Mouse (Mus musculus) skeletal muscle tissue, adult 2 months (tissue): ENCODE data around the gene Psmb4.
"Not testable (repeated sequence)": the region's sequence is repeated elsewhere in the genome, so short reads cannot be mapped to it uniquely, and the experiment has no call there.

Source experiments
- DNase-seq: peaks from one replicate; pipeline ENCODE4 v3.0.0-alpha.2; 2012; ENCODE audit warnings: low read depth, low spot score

Psmb4 gene

DNA sequence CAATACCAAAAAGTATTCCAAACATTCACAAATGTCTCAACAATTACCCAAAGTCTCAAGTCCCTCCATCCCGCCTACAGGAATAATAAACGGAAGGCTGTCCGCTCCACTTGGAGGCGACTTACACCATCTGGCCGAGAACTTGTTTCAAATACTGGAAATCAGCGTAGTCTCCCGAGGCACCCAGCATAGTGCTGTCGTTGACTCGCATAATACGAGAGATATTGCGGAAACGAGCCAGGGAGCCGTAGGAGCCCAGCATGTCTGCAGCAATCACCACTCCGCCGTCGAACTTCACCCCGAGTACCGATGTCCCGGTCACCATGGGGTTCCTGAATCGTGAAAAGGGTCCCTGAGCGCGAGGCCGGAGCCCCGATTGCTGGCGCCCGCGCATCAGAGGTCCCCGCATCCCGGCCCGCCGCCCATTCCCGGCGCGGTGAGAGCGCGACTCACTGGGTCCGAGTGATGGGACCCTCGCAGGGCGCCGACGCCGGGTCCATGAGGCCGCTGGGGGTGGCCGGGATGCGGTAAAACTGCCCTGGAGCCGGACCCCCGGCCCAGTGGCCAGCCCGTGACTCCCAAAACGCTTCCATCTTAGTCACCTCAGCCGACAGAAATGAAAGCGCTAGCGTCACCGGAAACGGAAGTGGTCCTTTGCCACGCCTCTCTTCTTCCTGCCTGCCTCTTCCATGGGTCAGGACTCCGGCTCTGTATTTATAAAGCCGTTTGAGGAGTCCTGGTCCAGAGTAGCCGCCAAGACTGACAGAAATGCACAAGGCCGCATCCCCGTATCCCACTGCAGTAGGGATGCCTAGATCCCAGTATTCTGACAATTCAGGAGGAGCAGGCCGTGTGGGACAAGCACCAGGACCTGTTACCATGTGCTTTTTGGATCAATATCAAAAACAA is at the start of gene Psmb4:
Psmb4 (minus strand) TSS at position 646 of the 909 bp plus-strand sequence.
- DNase-seq: peak; percentile 84

DNA sequence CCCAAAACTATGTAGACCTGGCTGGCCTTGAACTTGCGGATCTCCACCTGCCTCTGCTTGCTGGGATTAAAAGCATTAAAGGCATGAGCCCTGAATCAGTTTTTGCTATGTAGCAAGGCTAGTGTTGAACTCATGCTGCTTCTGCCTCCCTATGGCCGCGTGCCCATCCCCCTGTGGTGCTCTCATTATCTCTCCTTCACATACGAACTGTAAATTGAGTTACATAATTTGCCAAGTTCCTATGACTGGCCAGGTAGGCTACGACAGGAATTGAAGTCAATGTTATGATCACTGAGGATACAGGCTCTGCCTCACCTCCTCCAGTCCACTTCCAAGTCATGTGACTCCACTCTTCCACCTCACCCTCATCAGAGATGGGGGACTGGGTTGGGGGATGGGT is 49.4 kb upstream of the Psmb4 start:
- not testable (repeated sequence) for DNase-seq

DNA sequence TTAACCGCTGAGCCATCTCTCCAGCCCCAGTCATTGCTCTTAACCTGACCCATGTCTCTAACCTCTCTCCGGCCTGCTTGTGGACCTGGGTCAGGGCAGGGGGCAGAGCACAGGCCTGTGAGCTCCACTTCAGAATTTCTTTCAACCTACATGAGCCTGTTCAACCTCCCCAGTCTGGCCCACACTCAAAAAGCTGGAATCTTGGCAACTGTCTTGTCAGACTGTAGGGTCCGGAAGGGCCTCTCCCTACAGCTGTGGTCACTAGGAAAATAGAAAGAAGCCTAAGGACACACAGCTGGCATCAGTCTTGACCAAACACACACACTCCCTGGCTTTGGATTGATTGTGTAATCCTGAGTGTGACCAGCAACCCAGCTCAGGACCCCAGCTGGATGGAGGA is 48.6 kb upstream of the Psmb4 start:
- peak; percentile 60 for DNase-seq

DNA sequence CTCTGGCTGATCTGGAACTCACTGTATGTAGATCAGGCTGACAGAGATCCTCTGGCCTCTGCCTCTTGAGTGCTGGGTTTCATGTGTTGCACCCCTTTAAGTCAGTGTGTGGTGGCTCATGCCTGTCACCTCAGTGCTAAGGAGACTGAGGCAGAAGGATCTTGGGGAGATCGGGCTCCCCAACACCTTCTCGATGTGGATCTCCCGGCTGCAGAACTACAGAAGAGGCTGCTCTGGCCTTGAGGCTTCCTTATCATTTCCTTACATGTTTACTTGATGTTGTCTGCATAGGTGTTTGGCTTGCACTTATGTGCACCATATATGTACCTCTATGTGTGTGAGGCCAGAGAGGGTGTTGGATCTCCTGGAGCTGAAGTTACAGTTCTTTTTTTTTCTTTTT is 47.8 kb upstream of the Psmb4 start:
- not testable (repeated sequence) for DNase-seq

DNA sequence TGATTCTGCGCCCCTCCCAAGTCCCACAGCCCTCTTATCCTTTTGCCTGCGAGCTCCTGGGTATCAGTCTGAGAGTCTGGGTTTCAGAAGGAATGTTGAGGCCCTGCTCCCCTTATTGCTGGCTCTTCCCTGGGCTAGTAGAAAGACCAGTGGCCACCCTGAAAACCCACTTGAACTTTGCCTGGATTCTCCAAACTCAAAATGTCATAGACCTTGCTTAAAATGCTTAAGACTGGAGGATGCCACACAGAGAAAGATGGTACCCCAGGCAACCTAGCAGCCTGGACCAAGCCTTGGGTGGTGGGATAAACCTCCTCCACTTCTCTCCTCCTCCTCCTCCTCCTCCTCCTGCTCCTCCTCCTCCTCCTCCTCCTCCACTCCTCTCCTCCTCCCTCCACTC is 46.8 kb upstream of the Psmb4 start:
- DNase-seq: not testable (repeated sequence)

DNA sequence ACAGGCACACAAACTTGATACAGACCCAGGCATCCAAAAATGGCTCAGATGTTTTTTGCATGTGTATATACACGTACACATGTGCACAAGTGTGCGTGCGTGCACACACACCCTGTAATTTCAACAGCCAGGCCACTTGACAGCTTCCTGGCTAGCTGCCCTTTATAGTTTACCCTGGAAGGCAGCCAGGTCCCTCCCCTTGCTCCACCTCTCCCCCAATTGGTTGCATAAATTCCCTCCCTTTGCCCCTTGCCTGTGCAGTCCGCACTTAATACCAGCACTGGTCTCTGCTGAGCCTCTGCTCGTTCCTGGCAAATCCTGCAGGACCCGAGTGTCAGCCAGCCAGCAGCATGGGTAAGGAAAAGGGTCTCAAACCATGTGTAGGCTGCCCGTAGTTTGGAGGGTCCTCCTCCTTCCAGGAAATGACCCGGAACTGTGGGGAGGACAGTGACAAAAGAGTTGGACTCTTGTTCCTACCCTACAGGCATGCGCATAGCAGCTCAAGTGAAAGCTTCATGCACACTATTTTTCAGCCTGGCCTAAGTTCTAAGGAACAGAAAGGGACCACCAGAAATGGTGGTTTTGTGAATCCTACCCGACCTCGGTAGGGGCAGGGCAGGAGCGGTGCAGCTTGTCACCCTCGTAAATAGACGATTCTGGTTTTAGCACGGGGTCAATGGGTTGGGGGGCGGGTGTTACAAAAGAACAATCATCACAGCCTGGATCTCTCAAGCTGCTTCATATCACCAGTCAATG is 46.2 kb upstream of the Psmb4 start, which contains the start of gene Selenbp1:
Selenbp1 (plus strand) TSS at position 248 of the 756 bp plus-strand sequence.
- peak; percentile 83 for DNase-seq

DNA sequence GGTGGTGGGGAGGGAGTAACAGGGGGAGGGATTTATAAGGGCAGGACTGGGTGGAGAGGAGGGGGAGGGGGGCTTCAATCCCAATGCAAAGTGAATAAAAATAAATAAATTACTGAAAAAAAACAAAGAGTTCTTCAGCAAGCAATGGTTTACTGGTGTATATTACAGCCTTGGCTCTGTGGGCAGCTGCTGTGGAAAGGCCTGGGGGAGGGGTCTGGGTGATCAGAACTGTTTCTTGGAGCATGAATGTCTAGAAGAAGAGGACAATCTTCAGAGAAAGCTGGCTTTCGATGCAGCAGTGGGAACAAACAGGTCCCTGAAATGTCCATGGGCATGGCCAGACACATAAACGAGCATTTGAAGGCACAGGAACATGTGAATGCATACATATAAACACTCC is 45.5 kb upstream of the Psmb4 start:
- not testable (repeated sequence) for DNase-seq

DNA sequence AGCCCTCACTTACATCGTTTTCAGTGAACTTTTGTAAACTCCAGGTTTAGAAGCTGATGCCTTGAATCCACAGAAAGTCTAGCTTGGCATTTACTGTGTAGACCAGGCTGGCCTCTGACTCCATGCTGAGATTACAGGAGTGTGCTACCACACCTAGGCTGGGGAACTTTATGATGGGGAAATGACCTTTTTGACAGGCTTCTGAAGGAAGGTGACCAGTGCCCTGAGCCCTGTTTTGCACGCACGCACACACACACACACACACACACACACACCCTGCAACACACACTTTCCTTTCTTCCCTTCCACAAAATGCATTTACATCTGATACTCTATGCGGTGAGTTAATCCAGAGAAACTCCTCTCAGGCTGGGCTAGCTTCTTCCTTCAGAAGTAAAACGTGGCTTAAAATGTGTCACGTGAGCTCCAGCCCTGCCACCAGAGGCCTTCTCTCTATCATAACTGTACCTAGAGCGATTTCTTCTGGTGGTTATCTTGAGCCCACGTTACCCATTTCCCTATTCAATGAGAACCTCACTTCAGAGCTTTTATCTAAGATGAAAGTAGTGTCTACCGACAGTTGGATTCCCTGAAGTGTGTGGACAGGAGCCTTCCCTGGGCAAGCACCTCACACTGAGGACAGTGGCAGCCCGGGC is 44.8 kb upstream of the Psmb4 start:
- not testable (repeated sequence) for DNase-seq

DNA sequence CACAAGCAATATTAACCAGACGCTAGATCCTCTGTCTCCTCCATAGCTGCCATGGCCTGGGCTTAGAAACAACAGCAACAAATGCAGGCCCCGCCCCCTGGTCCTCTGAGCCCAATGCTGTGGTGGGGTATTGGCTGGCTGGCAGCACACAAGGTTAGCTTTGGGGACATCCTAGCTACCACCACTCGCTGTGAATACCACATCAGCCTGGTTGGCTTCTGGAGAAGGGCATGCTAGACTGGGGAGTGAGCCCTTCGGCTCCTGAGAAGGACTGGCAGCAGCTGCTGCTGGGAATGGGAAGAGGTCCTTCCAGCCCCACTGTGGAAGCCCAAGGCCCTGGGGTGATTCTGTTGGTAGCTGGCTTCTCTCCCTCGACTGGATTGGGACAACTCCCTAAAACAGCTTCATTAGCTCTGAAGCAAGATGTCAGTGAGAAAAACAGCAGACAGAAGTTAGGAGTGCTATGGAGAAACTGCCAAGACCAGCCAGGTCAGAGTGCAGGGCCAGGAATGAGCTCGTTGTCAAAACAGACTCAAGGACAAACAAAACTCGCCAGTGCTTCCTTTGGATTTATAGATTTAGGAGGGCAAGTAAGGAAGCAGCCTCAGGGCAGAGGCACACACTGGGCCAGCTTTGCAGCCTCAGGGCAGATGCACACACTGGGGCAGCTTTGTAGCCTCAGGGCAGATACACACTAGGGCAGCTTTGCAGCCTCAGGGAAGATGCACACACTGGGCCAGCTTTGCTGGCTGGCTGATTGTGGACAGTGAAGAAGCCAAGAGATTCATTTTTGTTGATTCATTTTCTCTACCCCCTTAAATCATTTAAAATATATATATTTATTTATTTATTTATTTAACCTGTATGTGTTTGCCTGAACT is 43.9 kb upstream of the Psmb4 start:
- DNase-seq: not testable (repeated sequence)

DNA sequence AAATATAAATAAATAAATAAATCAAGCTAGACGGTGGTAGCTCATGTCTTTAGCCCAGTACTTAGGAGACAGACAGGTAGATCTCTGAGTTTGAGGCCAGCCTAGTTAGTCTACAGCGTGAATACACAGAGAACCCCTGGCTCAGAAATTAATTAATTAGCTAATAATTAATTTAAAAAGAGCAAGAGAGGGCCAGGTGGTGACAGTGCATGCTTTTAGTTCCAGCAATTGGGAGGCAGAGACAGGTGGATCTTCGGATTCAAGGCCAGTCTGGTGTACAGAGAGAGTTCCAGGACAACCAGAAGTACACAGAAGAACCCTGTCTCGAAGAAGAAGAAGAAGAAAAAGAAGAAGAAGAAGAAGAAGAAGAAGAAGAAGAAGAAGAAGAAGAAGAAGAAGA is 42.2 kb upstream of the Psmb4 start:
- DNase-seq: not testable (repeated sequence)

DNA sequence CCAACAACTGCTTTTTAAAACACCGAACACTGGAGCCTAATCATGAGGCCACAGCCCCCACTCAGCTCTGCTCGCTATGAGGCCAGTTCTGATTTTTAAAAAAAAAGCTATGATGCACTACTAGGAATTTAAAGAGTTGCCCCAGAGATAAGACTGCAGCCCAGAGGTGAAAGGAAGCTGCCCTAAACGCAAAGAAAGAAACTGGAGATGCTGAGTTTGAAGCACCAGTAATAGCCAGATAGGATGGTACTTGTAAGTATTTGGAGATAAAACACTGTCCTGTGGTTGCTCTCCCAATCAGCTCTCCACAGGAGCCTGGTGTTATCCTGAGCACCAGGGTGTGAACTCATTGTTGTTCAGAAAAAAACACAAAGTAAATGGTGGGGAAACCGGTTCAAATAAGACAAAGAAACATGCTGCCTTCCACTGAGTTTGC is 39.6 kb upstream of the Psmb4 start:
- DNase-seq: not testable (repeated sequence)

DNA sequence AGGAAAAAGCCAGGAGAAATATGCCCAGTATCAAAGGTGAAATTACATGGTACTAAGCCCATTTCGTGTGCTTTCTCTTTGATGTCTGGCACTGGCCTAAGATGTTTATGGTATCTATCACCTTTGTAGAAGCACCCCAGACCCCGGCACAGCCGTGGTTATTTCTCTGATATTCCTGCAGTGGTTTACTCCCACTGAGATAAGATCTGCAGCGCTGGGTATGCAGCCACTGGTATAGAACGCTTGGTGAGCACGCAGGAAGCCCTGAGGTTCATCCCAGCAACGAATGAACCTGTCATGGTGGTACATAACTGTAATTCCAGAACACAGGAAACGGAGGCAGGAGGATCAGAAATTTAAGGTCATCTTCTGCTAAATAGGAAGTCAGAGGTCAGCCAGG is 37.9 kb upstream of the Psmb4 start:
- DNase-seq: no peak

DNA sequence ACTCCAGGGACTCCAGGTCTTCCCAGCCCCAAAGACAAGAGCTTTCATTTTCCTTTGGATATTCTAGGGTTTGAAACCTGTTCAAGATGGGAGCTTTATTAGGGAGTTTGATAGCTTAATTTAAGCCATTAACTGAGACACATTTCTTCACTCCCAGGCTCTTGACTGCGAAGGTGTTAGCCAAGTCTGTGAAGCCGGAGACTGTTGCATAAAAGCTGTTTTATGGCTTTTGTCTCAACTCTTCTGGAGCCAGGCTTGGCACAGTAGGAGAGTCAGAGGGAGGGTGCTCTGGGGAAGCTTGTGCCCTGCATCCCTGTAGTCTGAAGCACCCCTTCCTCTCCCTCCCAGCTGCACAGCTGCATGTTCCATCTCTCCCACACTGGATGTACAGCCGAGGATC is 35.6 kb upstream of the Psmb4 start:
- DNase-seq: no peak

DNA sequence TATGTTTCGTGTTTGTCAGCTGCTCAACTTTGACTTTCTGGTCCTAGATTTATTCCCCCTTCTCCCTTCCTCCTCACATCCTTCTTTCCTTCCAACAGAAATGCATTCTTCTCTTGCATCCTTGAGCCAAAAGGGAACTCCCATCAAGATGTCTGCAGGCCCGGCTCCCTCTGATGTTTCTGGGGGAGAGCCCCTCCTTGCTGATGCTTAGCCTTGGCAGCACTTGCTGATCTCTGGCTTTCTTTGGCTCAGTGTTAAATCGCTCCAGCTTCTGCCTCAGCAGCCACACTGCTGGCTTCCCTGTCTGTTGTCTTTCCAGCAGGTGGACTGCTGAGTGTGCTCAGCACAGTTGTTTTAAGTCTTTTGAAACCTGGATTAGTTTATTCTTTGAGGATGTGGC is 34.3 kb upstream of the Psmb4 start:
- no peak for DNase-seq

DNA sequence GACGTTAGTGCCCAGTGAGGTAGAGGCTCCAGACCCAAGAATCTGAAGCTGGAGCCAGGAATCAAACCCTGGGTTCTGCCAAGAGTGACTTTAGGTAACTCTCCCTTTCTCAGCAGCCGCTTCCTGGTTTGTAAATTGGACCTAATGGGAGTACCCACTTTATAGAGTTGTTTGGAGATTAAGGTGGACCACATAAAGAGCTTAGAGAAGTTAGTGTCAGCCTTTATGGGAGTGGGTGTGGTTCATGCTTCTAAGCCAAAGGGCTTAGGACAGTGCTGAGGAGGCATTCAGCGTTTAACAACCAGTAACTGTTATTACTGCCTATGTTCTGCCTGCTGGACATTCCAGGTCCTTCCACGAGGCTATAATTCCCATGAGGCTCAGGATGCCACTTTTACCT is 32.1 kb upstream of the Psmb4 start:
- DNase-seq: no peak

DNA sequence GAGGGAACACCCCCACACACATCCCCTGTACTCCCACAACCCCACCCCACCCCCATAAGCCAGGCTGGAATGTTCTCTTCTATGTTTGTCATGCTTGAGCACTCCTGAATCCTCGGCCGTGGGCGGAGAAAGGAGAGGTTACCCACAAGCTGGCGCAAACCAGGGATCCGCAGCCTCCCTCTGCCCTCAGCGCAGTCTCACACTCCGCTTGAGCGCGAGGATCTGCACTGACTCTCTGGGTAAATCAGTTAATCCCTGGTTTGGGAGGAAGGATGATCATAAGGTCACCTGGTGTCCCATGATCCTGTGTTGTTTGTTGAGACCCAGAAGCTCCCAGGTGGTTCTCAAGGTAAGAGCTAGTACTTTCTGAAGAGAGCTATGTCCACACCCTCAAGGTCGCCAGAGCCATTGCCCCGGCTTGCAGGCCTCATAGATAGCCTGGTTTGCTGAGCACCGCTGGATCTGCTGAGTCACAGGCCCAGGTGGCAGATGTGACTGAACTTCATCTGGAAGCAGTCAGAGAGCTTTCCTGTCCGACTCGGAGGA is 31.1 kb upstream of the Psmb4 start:
- DNase-seq: no peak

DNA sequence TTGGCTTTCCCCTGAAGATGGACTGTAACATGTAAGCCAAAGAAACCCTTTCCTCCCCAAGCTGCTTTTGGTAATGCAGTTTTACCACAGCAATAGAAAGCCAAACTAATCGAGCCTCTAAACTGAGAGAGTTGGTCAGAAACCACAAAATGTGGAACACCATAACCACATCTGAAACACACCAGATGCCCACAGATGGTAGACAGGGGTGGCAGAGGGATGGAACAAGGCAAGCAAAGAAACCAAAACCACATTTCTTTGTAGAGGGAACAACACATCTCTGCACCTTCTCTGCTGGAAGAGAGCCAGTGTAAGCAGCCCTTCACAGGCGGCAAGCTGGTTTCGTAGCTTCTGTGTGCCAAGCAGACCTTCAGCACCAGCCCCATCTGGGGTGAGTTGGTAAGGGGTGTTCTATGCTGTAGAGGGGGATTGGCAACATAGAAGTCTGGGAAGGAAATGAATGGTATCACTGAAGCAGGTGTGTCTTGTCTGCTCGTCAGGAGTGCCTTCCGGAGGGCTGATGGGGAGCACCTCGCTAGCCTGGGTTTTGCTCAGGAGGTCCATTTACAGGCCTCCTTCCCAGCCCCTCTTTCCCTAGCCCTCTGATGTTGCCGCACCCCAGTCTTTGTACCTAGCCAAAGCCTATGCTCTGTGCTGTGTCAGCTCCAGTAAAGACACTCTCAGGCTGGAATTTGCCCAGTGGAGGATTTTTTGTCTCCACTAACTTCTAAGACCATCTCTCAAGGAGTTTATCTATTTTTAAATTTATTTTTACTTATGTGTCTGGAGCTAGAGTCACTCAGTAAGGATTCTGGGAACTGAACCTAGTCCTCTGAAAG is 29.4 kb upstream of the Psmb4 start:
- no peak for DNase-seq

DNA sequence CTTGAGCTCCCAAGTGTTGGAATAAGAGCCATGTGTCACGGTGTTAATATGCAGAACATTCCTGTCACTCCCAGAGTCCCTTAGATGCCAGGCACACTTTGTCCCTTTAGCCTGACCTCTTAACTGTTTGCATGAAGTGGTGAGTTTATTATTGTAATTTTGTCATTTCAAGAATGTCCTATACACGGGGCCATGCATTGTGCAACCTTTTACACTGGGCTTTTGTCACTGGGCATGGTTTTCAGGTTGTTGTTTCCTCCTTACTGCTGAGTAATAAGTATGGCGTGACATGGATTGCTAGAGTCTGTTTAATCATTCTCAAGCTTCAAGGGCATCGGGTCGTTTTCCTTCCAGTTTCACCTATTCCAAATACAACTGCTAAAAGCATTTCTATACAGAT is 27.0 kb upstream of the Psmb4 start:
- DNase-seq: no peak

DNA sequence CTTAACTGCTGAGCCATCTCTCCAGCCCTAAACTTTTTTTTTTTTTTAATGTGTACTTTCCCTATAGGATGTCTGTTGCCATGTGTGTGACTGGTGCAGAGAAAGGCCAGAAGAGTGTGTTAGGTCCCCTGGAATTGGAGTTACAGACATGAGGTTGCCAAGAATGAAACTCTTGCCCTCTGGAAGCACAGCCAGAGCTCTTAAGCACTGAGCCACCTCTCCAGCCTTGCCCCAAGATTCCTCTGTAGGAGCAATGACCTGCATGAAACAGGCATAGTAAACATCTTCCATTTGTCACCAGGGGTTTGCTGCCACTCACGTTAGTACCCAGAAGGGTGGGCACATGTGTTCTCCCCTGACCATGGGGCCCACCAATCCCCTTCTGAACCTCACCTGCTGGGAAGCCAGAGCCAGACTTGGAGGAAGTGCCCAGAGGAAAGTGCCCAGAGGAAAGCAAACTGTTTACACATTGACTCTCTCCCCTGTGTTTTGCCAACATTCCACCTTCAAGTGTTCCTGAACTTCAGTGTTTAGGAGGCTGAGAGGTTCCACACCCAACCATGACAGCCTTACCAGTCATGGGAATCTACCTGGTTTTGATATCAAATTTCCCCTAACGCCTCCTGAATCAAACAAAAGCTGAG is 24.4 kb upstream of the Psmb4 start:
- DNase-seq: no peak
